Mouse (Mus musculus) CH12.LX (cell line): Measurements from ENCODE around the gene Adamtsl1. TPM values are rescaled to one million over a fixed set of nuclear protein-coding genes. Genes with fewer than 3 reads are reported as not detected.
A peak's percentile ranks its signal among the peaks of the same experiment; 100 is the strongest.

Experiments used
- DNase-seq: peaks from one replicate; pipeline ENCODE4 v3.0.0-alpha.2; 2013; ENCODE audit errors: extremely low read depth
- H3K27ac ChIP-seq: 2 replicates; pipeline ENCODE4 v1.5.1; 2012; ENCODE audit warnings: low read depth, mild to moderate bottlenecking, control low read depth, moderate library complexity; ENCODE audit not compliant: insufficient read depth
- H3K27me3 ChIP-seq: replicated peaks from 2 replicates; pipeline ENCODE3; 2012; ENCODE audit warnings: inconsistent platforms
- H3K36me3 ChIP-seq, 2 experiments: replicated peaks in 1 of 2; 2 replicates each; pipeline versions ENCODE3 to v1.6.1; 2012; ENCODE audit warnings: inconsistent platforms in 1 of 2, low read length in 1 of 2, mild to moderate bottlenecking in 1 of 2, mixed read lengths in 1 of 2, moderate library complexity in 1 of 2; ENCODE audit not compliant: control insufficient read depth in 1 of 2, insufficient read depth in 1 of 2
- H3K4me1 ChIP-seq, 2 experiments: 2 replicates each; pipeline ENCODE4 v1.6.1; 2012; ENCODE audit warnings: inconsistent platforms in 1 of 2, moderate library complexity in 1 of 2; ENCODE audit not compliant: insufficient read depth in 2 of 2, control insufficient read depth in 1 of 2
- H3K4me2 ChIP-seq: 2 replicates; pipeline ENCODE4 v1.6.1; 2012; ENCODE audit warnings: low read depth, mild to moderate bottlenecking, control low read depth; ENCODE audit not compliant: poor library complexity, insufficient read depth, severe bottlenecking
- H3K4me3 ChIP-seq, 3 experiments: fragments of 150-350 bp in 1 of 3; sonication (generic) in 1 of 3; replicated peaks in 1 of 3; 2 replicates each; pipeline versions ENCODE3 to v1.5.1; 2011 to 2012; ENCODE audit warnings: low read depth in 2 of 3, low read length in 2 of 3, mild to moderate bottlenecking in 2 of 3, moderate library complexity in 2 of 3, control low read depth in 1 of 3, improper control_type of control experiment in 1 of 3, inconsistent platforms in 1 of 3, mixed read lengths in 1 of 3; ENCODE audit not compliant: poor library complexity in 1 of 3
- H3K79me2 ChIP-seq: replicated peaks from 2 replicates; pipeline ENCODE4 v1.6.1; 2012; ENCODE audit warnings: mild to moderate bottlenecking, moderate library complexity; ENCODE audit not compliant: control insufficient read depth, poor library complexity, insufficient read depth, severe bottlenecking; ENCODE audit errors: extremely low read depth
- H3K9ac ChIP-seq: 2 replicates; pipeline ENCODE4 v1.6.1; 2012; ENCODE audit warnings: low read depth, mild to moderate bottlenecking, control low read depth, moderate library complexity; ENCODE audit not compliant: insufficient read depth
- H3K9me3 ChIP-seq: replicated peaks from 2 replicates; pipeline ENCODE3; 2012; ENCODE audit warnings: low read length, inconsistent platforms, mixed read lengths
- CHD1 ChIP-seq: IDR thresholded peaks from 2 replicates; pipeline ENCODE4 v1.6.1; 2012; ENCODE audit warnings: low read depth, low read length, improper control_type of control experiment, inconsistent platforms
- CTCF ChIP-seq, 2 experiments: IDR thresholded peaks in 1 of 2; conservative IDR thresholded peaks in 1 of 2; 2 replicates each; pipeline ENCODE4 v1.5.1; 2011 to 2012; ENCODE audit warnings: low read depth in 2 of 2, low read length in 2 of 2, improper control_type of control experiment in 1 of 2, inconsistent platforms in 1 of 2, mild to moderate bottlenecking in 1 of 2, moderate library complexity in 1 of 2
- E2F4 ChIP-seq: IDR thresholded peaks from 2 replicates; pipeline ENCODE4 v1.6.1; 2011; ENCODE audit warnings: low read depth, low read length, improper control_type of control experiment; ENCODE audit not compliant: insufficient replicate concordance
- GABPA ChIP-seq: IDR thresholded peaks from 2 replicates; pipeline ENCODE4 v1.6.1; 2012; ENCODE audit warnings: low read depth, low read length, improper control_type of control experiment, inconsistent platforms; ENCODE audit not compliant: insufficient replicate concordance
- IRF4 ChIP-seq: IDR thresholded peaks from 2 replicates; pipeline ENCODE4 v1.6.1; 2014; ENCODE audit warnings: low read depth, mild to moderate bottlenecking, inconsistent platforms, low read length, improper control_type of control experiment
- MXI1 ChIP-seq: IDR thresholded peaks from 2 replicates; pipeline ENCODE4 v1.6.1; 2011; ENCODE audit warnings: mild to moderate bottlenecking, low read depth, low read length, improper control_type of control experiment
- MYC ChIP-seq: IDR thresholded peaks from 2 replicates; pipeline ENCODE4 v1.6.1; 2011; ENCODE audit warnings: low read depth, mild to moderate bottlenecking, improper control_type of control experiment, low read length
- RAD21 ChIP-seq: IDR thresholded peaks from 2 replicates; pipeline ENCODE4 v1.6.1; 2011; ENCODE audit warnings: low read depth, mild to moderate bottlenecking, low read length, improper control_type of control experiment, moderate library complexity
- RCOR1 ChIP-seq: conservative IDR thresholded peaks from 2 replicates; pipeline ENCODE4 v1.6.1; 2012; ENCODE audit warnings: low read depth, mild to moderate bottlenecking, inconsistent platforms, low read length, improper control_type of control experiment
- SIN3A ChIP-seq: IDR thresholded peaks from 2 replicates; pipeline ENCODE4 v1.6.1; 2012; ENCODE audit warnings: low read length, improper control_type of control experiment, inconsistent platforms
- UBTF ChIP-seq: IDR thresholded peaks from 2 replicates; pipeline ENCODE4 v1.6.1; 2012; ENCODE audit warnings: low read depth, mild to moderate bottlenecking, inconsistent platforms, low read length, improper control_type of control experiment, moderate library complexity
- ZC3H11A ChIP-seq: IDR thresholded peaks from 2 replicates; pipeline ENCODE4 v1.6.1; 2012; ENCODE audit warnings: low read depth, mild to moderate bottlenecking, inconsistent platforms, low read length, improper control_type of control experiment
- ZKSCAN1 ChIP-seq: IDR thresholded peaks from 2 replicates; pipeline ENCODE4 v1.6.1; 2012; ENCODE audit warnings: low read depth, inconsistent platforms, low read length, improper control_type of control experiment, borderline replicate concordance
- ZNF384 ChIP-seq: IDR thresholded peaks from 2 replicates; pipeline ENCODE4 v1.6.1; 2012; ENCODE audit warnings: low read depth, low read length, improper control_type of control experiment, inconsistent platforms
- dilution Hi-C: fragments of 300-500 bp; cut with MboI; formaldehyde crosslinking; loops from 2 replicates; pipeline ENCODE4 v1.14.3; 2020; ENCODE audit warnings: low sequenced_read_pairs; ENCODE audit not compliant: extremely low pct_unique_long_range_greater_than_20kb, extremely low pct_ligation_motif_present
- in situ Hi-C: fragments of 300-500 bp; cut with MboI; formaldehyde crosslinking; loops from 3 replicates; pipeline ENCODE4 v1.14.3; 2019; ENCODE audit warnings: low sequenced_read_pairs, low pct_ligation_motif_present, low pct_unique_long_range_greater_than_20kb, mixed read lengths
- polyA plus RNA-seq: library from polyadenylated mRNA; unstranded; fragments of >175 nt; gene quantifications from 2 replicates; pipeline ENCODE4 v1.2.1, GENCODE M21; 2012; ENCODE audit warnings: low read depth; ENCODE audit not compliant: insufficient read length
- total RNA-seq, 2 experiments: library from RNA; depleted of rRNA; stranded (reverse); fragments of 300-350 nt in 1 of 2; fragments of >200 nt in 1 of 2; gene quantifications; 2 replicates each; pipeline ENCODE4 v1.2.3; 2012 to 2014

Gene Adamtsl1
- total and polyA plus RNA-seq, 3 experiments, result not detected

DNA sequence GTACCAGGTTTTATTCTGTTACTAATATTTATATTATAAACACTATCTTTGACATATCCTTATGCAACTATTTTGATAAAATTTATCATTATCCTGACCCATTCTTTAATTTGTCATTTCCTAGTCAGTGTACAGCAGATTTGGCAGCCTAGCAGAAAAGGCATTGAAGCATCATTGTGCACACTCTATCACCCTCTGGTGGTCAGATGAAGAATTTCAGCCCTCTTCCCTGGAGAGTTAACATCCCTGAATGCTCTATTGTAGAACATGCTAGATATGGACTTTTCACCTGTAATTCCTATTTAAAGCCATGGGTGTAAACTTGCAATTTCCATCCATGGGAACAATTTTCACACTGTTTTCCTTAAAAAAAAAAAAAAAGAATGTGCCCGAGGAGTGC lies 305.2 kb downstream of the Adamtsl1 start:
- Histone ChIP-seq H3K36me3 (no peaks in the 10 kb centered on the region), H3K4me3 (no peak overlapping the region), H3K4me1 (no peaks in the 10 kb centered on the region), H3K27me3 (no peaks in the 10 kb centered on the region), H3K27ac (no peak overlapping the region), H3K79me2 (no peaks in the 10 kb centered on the region), H3K9ac (no peak overlapping the region), H3K9me3 (peaks cover 39% of the 10 kb centered on the region), H3K4me2 (no peak overlapping the region)
- dilution Hi-C loops, result no loop called here
- TF ChIP-seq MYC (no peak), RAD21 (peak; percentile 11), CTCF (conservative IDR thresholded peaks at IDR 0.05 in 1 of 2, IDR thresholded peaks at IDR 0.05 in 1 of 2; ENCODE audit: low read depth in 2 of 2, low read length in 2 of 2) (peak; percentile 24 to 37; a peak in 2 of 4 replicates)
- DNase-seq, result no peak
- in situ Hi-C loops, result no loop called here

DNA sequence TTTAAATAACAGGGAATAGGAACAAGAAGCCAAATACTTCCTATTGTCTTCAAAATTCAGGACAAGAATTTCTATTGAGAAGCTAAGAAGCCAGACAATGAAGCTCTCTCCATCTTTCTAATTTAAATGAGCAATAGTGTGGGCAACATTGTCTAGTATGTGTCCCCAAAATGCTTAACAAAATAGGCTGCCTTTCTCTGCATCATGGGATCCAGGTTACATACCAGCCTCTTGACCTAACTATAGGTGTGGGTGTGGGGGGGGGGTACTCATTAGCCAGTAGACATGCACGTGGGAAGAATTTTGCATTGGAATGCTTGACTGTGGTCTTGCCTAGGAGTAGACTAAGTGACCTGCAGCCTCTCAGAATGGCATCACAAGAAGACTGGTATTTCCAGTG lies 305.9 kb downstream of the Adamtsl1 start:
- H3K9ac ChIP-seq, result no peak overlapping the region
- H3K79me2 ChIP-seq, result no peaks in the 10 kb centered on the region
- no peak overlapping the region for H3K4me3 ChIP-seq
- no peaks in the 10 kb centered on the region for H3K4me1 ChIP-seq
- TF ChIP-seq ZNF384 (no peak), IRF4 (no peak), SIN3A (no peak), GABPA (no peak), UBTF (no peak), MXI1 (no peak), E2F4 (no peak), MYC (no peak), ZC3H11A (no peak), ZKSCAN1 (no peak), RCOR1 (no peak), CHD1 (no peak)
- TF ChIP-seq, all 38 proteins: peak for 0
- dilution Hi-C loops (no loop called here), in situ Hi-C loops (no loop called here)
- Histone ChIP-seq H3K9me3 (peaks cover 36% of the 10 kb centered on the region), H3K36me3 (no peaks in the 10 kb centered on the region), H3K27me3 (no peaks in the 10 kb centered on the region), H3K27ac (no peak overlapping the region), H3K4me2 (no peak overlapping the region)
- DNase-seq, result no peak
